Mouse (Mus musculus) liver, embryonic 12.5 days (tissue): ENCODE measurements around the gene Ap2m1. TPM values are rescaled to one million over a fixed set of nuclear protein-coding genes. Genes with fewer than 3 reads are reported as not detected.

Experiments used
- ATAC-seq: fragments of 200-750 bp; cut with Nextera tagmentation; 2 replicates; pipeline ENCODE4 v1.8.0; 2017; ENCODE audit warnings: moderate number of reproducible peaks, mild to moderate bottlenecking, moderate library complexity
- H3K27ac ChIP-seq: fragments of 300-500 bp; sonication (generic); 2 replicates; pipeline ENCODE4 v1.5.1; 2016; ENCODE audit warnings: mild to moderate bottlenecking
- H3K27me3 ChIP-seq: fragments of 300-500 bp; sonication (generic); replicated peaks from 2 replicates; pipeline ENCODE4 v1.6.1; 2016; ENCODE audit warnings: mild to moderate bottlenecking, moderate library complexity
- H3K36me3 ChIP-seq: fragments of 300-500 bp; sonication (generic); 2 replicates; pipeline ENCODE4 v1.6.1; 2016; ENCODE audit warnings: mild to moderate bottlenecking, moderate library complexity
- H3K4me1 ChIP-seq: fragments of 300-500 bp; sonication (generic); 2 replicates; pipeline ENCODE4 v1.6.1; 2016
- H3K4me2 ChIP-seq: fragments of 300-500 bp; sonication (generic); 2 replicates; pipeline ENCODE4 v1.6.1; 2016; ENCODE audit warnings: mild to moderate bottlenecking, moderate library complexity
- H3K4me3 ChIP-seq: fragments of 300-500 bp; sonication (generic); 2 replicates; pipeline ENCODE4 v1.5.1; 2016; ENCODE audit warnings: mild to moderate bottlenecking, moderate library complexity
- H3K9ac ChIP-seq: fragments of 300-500 bp; sonication (generic); 2 replicates; pipeline ENCODE4 v1.6.1; 2016; ENCODE audit warnings: mild to moderate bottlenecking, moderate library complexity
- H3K9me3 ChIP-seq: fragments of 300-500 bp; sonication (generic); replicated peaks from 2 replicates; pipeline ENCODE4 v1.6.1; 2016; ENCODE audit warnings: mild to moderate bottlenecking, moderate library complexity
- whole genome bisulfite sequencing: fragments of 180-500 bp; shearing (Covaris S2); methylation state at CpG from one replicate; pipeline ENCODE4 v1.1.7; 2016; ENCODE audit not compliant: insufficient replicate concordance; 5-methylcytosine and 5-hydroxymethylcytosine counted together
- polyA plus RNA-seq: library from polyadenylated mRNA; unstranded; fragments of >200 nt; fragmentation: Nextera tagmentation; extraction: Ambion mirVana; gene quantifications from 2 replicates; pipeline ENCODE4 v1.2.1, GENCODE M21; 2016

The Ap2m1 gene
- polyA plus RNA-seq, 1 experiment from 2014 or later, result 463 TPM

DNA sequence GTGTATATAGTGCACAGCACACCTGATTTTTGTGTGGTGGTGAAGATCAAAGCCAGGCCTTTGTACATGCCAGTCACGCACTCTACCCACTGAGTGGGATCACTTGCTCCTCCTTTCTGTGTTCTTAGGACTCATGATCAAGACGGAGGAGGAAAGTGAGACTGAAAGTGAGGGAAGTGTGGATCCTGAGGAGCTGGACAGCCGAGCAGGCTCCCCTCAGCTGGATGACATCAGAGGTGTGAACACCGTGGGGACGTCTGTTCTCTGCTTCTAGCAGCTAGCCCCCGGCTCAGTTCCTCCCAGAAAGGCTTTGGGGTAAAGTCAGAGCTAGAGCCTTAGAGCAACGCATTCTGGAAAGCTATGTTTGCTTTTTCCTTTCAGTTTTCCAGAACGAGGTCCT is 29.3 kb upstream of the Ap2m1 start:
- 85% methylated on average over 8 of the region's 8 CpGs for WGBS
- Histone ChIP-seq H3K27ac (no peak overlapping the region), H3K9me3 (no peaks in the 10 kb centered on the region), H3K4me1 (no peaks in the 10 kb centered on the region), H3K36me3 (peaks cover 100% of the 10 kb centered on the region), H3K4me2 (no peak overlapping the region), H3K27me3 (no peaks in the 10 kb centered on the region), H3K9ac (no peak overlapping the region), H3K4me3 (no peak overlapping the region)
- no peak for ATAC-seq

DNA sequence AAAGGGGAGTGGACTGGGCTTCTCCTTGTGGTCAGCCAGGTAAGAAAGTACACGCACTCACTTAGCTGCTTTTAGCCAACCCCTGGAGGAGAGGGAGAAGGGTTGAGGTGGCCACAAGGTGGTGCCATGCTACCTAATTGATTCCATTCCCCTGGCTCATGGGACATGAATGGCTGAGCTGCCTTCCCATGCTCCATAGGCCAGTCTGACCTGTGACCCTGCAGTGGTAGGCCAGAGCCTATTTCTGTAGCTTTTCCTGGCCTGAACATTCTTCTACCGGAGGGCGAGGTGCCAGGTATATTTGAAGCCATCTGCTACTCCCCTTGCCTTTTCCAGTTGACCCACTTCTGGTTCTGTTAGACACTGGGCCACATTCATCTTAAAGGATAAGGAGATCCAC is 25.9 kb upstream of the Ap2m1 start:
- H3K27ac ChIP-seq, result no peak overlapping the region
- WGBS, result 84% methylated on average over 3 of the region's 3 CpGs
- no peaks in the 10 kb centered on the region for H3K27me3 ChIP-seq
- no peaks in the 10 kb centered on the region for H3K4me1 ChIP-seq
- peaks cover 74% of the 10 kb centered on the region for H3K36me3 ChIP-seq
- no peak overlapping the region for H3K4me3 ChIP-seq
- no peak overlapping the region for H3K9ac ChIP-seq
- no peak overlapping the region for H3K4me2 ChIP-seq
- no peak for ATAC-seq
- no peaks in the 10 kb centered on the region for H3K9me3 ChIP-seq

DNA sequence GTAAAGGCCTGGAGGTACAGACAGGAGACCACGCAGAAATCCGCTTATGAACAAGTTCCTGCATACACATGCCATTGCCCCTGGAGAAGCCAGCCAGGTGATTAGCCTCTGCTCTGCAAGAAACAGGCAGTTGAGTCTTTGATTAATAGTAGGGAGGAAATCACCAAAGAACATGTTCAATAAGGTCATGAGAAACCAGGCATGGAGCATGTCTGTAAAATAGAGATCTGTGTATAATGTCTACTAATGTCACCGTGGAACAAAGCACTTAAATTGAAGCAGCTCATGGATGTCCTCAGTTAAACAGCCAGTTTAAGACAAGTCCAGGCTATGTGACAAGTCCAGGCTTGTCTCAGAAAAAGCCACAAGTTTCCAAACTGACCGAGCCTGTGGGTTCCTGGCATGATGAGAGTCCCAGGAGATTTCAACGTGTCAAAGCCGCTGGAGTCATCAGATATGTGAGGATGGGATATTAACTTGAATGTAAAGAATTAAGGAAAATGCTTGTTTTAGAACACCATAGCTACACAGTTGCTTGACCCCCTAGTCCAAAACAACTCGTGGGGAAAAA is 23.9 kb upstream of the Ap2m1 start:
- H3K36me3 ChIP-seq, result peaks cover 54% of the 10 kb centered on the region
- no peak overlapping the region for H3K4me3 ChIP-seq
- WGBS, result 80% methylated on average over 7 of the region's 7 CpGs
- no peak overlapping the region for H3K4me2 ChIP-seq
- H3K9ac ChIP-seq, result no peak overlapping the region
- H3K4me1 ChIP-seq, result peaks cover 6% of the 10 kb centered on the region
- H3K27ac ChIP-seq, result no peak overlapping the region
- H3K27me3 ChIP-seq, result no peaks in the 10 kb centered on the region
- ATAC-seq, result no peak
- no peaks in the 10 kb centered on the region for H3K9me3 ChIP-seq

DNA sequence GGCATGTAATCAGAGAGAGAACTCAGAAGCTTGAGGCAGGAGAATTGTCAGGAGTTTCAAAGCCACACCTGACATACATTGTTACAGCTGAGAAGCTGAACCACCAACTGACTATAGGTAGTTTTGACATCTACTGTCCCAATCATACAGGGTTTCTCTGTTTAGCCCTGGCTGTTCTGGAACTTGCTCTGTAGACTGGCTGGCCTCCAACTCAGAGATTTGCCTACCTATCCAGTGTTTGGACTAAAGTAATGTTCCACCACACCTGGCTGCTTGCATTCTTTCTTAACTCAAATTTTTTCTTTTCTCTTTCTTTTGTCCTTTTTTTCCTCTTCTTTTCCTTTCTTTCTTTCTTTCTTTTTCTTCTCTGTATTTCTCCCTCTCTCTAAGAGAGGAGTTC is 19.2 kb upstream of the Ap2m1 start:
- peak overlapping the region; percentile 95 for H3K4me3 ChIP-seq
- peak overlapping the region; percentile 91 for H3K27ac ChIP-seq

DNA sequence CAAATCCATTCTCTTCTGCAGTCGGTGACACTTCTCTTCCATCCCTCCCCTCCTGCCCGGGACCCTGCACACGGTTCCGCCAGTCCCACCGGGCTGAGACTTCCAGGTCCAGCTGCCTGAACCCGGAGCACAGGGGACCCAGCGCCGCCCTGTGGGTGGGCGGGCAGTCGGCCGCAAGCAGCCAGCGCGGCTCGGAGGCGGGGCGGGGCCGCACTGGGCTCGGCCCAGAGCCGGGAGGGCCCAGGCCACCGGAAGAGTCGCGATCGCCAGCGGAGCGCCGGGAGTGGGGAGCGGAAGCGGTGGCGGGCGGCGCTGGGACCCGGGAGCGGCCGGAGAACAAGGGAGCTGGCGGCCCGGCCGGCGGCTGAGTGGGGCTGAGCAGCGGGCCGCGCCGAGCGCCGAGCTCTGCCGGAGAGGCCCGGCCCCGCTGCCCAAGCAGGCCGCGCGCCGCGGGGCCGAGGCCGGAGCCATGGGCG is 18.5 kb upstream of the Ap2m1 start, which contains the start of gene Dvl3:
Dvl3 (plus strand) TSS at position 257 of the 476 bp plus-strand sequence.
- peak within 1 kb of the TSS; percentile 97 for H3K9ac ChIP-seq
- peaks cover 46% of the 10 kb centered on the region for H3K4me1 ChIP-seq
- peaks cover 20% of the 10 kb centered on the region for H3K36me3 ChIP-seq
- no peaks in the 10 kb centered on the region for H3K27me3 ChIP-seq
- peak; percentile 96 for ATAC-seq
- peak within 1 kb of the TSS; percentile 94 for H3K4me2 ChIP-seq
- under 1% methylated on average over 50 of the region's 55 CpGs for WGBS
- peak within 1 kb of the TSS; percentile 91 for H3K27ac ChIP-seq
- no peaks in the 10 kb centered on the region for H3K9me3 ChIP-seq
- peak within 1 kb of the TSS; percentile 95 for H3K4me3 ChIP-seq

More for the DNA sequence above, 19.2 kb upstream of the Ap2m1 start:
- Histone ChIP-seq H3K36me3 (peaks cover 19% of the 10 kb centered on the region), H3K9ac (peak overlapping the region; percentile 97), H3K27me3 (no peaks in the 10 kb centered on the region), H3K4me1 (peaks cover 46% of the 10 kb centered on the region), H3K9me3 (no peaks in the 10 kb centered on the region), H3K4me2 (peak overlapping the region; percentile 94)
- ATAC-seq, result no peak

DNA sequence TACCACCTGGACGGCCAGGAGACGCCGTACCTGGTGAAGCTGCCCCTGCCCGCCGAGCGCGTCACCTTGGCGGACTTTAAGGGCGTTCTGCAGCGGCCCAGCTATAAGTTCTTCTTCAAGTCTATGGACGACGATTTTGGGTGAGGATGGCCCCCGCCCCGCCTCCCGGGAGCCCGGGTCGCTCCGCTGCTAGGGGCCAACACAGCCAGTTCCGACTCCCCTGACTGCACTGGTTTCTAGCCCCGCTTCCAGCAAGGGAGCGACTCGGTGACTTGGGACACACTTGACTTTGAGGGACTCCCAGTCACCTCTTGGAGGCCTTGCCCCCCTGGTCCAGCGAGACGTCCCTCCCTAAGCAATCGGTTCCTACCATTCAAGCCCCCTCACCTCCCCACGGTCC is 18.1 kb upstream of the Ap2m1 start:
- peaks cover 24% of the 10 kb centered on the region for H3K36me3 ChIP-seq
- WGBS, result under 1% methylated on average over 26 of the region's 26 CpGs

DNA sequence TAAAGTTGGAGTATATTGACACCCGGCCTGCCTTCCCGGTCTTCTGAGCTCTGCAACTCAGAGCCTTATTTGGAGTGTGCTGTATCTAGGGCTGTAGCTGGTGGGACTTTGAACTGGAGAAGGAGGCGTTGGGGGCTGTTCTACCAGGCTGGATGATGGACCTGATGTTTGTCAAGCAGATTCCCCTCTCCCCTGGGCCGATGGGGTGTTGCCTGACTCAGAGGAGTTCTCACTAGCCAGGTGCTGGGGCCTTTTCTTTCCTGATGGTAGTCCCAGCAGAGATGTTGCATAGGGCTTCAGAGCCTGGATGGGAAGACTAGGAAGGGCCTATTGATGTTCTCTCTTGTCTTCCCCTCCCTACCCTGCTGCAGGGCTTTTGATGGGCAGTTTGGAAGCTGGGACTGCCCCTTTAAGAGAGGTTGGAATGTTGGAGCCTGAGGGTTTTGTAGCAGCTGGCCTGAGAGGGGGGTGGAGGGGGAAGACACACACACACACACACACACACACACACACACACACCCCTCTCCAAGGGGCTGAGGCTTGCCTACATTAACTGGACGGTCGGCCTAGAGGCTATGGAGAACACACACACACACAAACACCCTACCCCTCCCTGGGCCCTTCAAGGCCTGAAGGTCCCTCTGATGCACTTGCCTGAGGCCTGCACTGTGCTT is 17.4 kb upstream of the Ap2m1 start:
- ATAC-seq, result peak; percentile 25
- no peaks in the 10 kb centered on the region for H3K27me3 ChIP-seq
- peak overlapping the region; percentile 97 for H3K9ac ChIP-seq
- H3K9me3 ChIP-seq, result no peaks in the 10 kb centered on the region
- peak overlapping the region; percentile 94 for H3K4me2 ChIP-seq
- WGBS, result 21% methylated on average over 6 of the region's 6 CpGs
- H3K4me1 ChIP-seq, result peaks cover 46% of the 10 kb centered on the region
- peak overlapping the region; percentile 95 for H3K4me3 ChIP-seq
- peaks cover 25% of the 10 kb centered on the region for H3K36me3 ChIP-seq
- H3K27ac ChIP-seq, result peak overlapping the region; percentile 91

More for the DNA sequence above, 18.1 kb upstream of the Ap2m1 start:
- Histone ChIP-seq H3K4me3 (peak overlapping the region; percentile 95), H3K4me2 (peak overlapping the region; percentile 94), H3K27ac (peak overlapping the region; percentile 91), H3K4me1 (peaks cover 46% of the 10 kb centered on the region), H3K9me3 (no peaks in the 10 kb centered on the region), H3K9ac (peak overlapping the region; percentile 97), H3K27me3 (no peaks in the 10 kb centered on the region)
- peak; percentile 56 for ATAC-seq

DNA sequence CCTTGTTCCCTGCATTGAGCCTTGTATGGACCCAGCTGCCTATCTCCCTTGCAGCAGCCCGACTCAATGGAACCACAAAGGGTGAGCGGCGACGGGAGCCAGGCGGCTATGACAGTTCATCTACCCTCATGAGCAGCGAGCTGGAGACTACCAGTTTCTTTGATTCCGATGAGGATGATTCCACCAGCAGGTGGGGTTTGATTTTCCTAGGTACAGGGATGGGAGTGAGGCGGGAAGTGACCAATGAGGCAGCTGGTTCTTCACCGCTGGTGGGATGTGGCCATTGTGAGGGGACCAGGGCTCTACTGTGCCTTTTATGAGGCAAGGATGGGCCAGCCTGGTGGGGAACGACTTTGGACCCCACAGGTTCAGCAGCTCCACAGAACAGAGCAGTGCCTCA is 11.4 kb upstream of the Ap2m1 start:
- Histone ChIP-seq H3K36me3 (peaks cover 83% of the 10 kb centered on the region), H3K9me3 (no peaks in the 10 kb centered on the region), H3K4me2 (no peak overlapping the region), H3K27ac (no peak overlapping the region), H3K4me3 (no peak overlapping the region), H3K4me1 (peaks cover 37% of the 10 kb centered on the region), H3K27me3 (no peaks in the 10 kb centered on the region), H3K9ac (no peak overlapping the region)
- no peak for ATAC-seq
- 81% methylated on average over 10 of the region's 10 CpGs for WGBS

DNA sequence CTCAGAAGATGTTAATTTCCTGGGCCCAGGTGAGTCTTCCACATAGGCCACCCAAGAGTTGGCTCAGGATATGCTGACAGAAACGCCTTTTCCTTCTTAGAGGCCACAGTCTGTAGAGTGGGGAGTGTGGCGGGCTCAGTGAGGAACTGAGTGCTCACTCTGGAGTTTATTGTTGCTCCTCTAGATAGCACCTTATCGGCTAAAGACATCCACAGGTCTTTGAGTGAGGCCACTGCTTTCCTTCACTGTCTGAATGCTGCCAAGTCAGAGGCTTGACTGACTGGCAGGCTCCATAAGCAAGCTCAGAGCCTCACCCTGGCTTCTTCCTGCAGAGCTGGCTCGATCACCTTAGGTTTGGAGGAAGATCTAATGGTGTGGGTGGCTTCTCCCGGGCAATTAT is 6.5 kb upstream of the Ap2m1 start:
- Histone ChIP-seq H3K9ac (peak overlapping the region; percentile 25; the same call in 1 of the 2 replicates), H3K4me3 (no peak overlapping the region), H3K27ac (peak overlapping the region; percentile 59), H3K4me2 (peak overlapping the region; percentile 30), H3K4me1 (peaks cover 24% of the 10 kb centered on the region), H3K9me3 (no peaks in the 10 kb centered on the region), H3K36me3 (peaks cover 97% of the 10 kb centered on the region), H3K27me3 (no peaks in the 10 kb centered on the region)
- WGBS, result 61% methylated on average over 5 of the region's 5 CpGs
- ATAC-seq, result peak; percentile 88

DNA sequence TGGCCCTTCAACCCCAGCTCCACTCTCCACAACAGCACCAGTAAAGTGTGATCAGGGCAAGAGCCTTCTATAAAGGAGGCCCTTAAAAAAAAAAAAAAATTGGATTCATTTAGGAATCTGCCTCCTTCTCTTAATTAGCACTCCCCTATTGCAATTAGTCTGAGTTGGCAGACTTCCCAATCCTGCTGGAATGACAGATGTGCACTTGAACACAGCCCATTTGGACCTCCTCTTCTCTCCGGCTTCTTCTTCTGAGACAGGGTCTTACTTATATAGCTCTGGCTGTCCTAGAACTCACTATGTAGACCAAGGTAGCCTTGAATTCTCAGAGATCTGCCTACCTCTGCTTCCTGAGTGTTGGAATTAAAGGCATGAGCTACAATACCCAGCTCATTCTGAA is 5.9 kb upstream of the Ap2m1 start:
- WGBS, result 73% methylated on average over 1 of the region's 1 CpGs
- no peak for ATAC-seq
- Histone ChIP-seq H3K36me3 (peaks cover 91% of the 10 kb centered on the region), H3K27me3 (no peaks in the 10 kb centered on the region), H3K27ac (peak overlapping the region; percentile 59), H3K4me3 (no peak overlapping the region), H3K4me1 (peaks cover 24% of the 10 kb centered on the region), H3K9me3 (no peaks in the 10 kb centered on the region), H3K4me2 (no peak overlapping the region), H3K9ac (peak overlapping the region; percentile 25; the same call in 1 of the 2 replicates)

DNA sequence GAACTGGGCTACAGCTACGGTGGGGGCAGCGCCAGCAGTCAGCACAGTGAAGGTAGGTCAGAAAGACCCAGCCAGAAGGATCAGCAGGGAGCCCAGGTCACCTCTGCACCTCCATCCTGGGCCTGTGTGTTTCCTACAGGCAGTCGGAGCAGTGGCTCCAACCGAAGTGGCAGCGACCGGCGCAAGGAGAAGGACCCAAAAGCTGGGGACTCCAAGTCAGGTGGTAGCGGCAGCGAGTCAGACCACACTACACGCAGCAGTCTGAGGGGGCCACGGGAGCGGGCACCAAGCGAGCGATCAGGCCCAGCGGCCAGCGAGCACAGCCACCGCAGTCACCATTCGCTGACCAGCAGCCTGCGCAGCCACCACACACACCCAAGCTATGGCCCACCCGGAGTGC is 4.3 kb upstream of the Ap2m1 start:
- Histone ChIP-seq H3K4me3 (no peak overlapping the region), H3K27me3 (no peaks in the 10 kb centered on the region), H3K27ac (no peak overlapping the region), H3K4me1 (peaks cover 27% of the 10 kb centered on the region), H3K9ac (no peak overlapping the region), H3K36me3 (peaks cover 77% of the 10 kb centered on the region), H3K9me3 (no peaks in the 10 kb centered on the region), H3K4me2 (no peak overlapping the region)
- no peak for ATAC-seq
- 91% methylated on average over 20 of the region's 20 CpGs for WGBS

DNA sequence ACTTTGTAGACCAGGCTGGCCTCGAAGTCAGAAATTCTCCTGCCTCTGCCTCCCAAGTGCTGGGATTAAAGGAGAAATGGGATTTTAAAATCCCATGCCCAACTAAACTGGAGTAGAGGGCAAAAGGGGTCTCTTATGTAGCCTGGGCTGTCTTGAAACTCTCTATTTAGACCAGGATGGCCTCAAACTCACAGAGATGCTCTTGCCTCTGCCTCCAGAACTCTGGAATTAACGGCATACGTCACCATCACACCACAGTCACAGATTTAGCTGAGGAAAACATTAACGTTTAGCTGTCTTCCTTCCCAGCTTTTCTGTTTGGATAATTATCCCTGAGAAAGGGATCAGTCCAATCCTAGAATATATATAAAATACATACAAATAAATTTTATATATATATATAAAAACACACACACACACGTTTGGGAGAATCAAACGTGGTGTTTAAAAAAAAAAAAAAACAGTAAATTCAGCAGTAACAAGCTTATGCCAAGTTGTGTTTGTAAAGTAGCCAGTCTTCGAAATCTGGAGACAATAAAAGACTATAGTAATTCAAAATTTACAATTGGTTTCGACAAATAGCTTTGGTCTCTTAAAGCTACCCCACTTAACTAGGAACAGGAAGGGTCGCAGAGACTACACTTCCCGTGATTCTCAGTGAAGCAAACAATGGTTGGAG is 522 bp upstream of the Ap2m1 start:
- ATAC-seq, result no peak
- Histone ChIP-seq H3K36me3 (peaks cover 67% of the 10 kb centered on the region), H3K27ac (no peak overlapping the region), H3K4me2 (peak overlapping the region; percentile 88), H3K9me3 (no peaks in the 10 kb centered on the region), H3K9ac (no peak overlapping the region), H3K4me3 (peak overlapping the region; percentile 88; the same call in 1 of the 2 replicates), H3K4me1 (peaks cover 38% of the 10 kb centered on the region), H3K27me3 (no peaks in the 10 kb centered on the region)
- WGBS, result 37% methylated on average over 10 of the region's 10 CpGs
